Mouse (Mus musculus) MEL (cell line): ENCODE data around the gene Slc26a6. TPM values are rescaled to one million over a fixed set of nuclear protein-coding genes. Genes with fewer than 3 reads are reported as not detected.

Source experiments
- DNase-seq: peaks from one replicate; pipeline ENCODE4 v3.0.0; 2011; ENCODE audit warnings: low read depth, low spot score
- H3K27ac ChIP-seq: 2 replicates; pipeline ENCODE4 v1.5.1; 2012; ENCODE audit warnings: low read depth, mild to moderate bottlenecking, control low read depth, low read length, moderate library complexity; ENCODE audit not compliant: control insufficient read depth
- H3K27me3 ChIP-seq, 2 experiments: fragments of 150-350 bp in 1 of 2; sonication (generic) in 1 of 2; 2 replicates each; pipeline ENCODE4 v1.6.1; 2012; ENCODE audit warnings: low read length in 2 of 2, mild to moderate bottlenecking in 2 of 2, improper control_type of control experiment in 1 of 2, moderate library complexity in 1 of 2; ENCODE audit not compliant: insufficient read depth in 2 of 2, control insufficient read depth in 1 of 2
- H3K36me3 ChIP-seq, 2 experiments: 2 replicates each; pipeline ENCODE4 v1.6.1; 2012 to 2014; ENCODE audit warnings: low read length in 2 of 2, improper control_type of control experiment in 1 of 2, inconsistent platforms in 1 of 2, mild to moderate bottlenecking in 1 of 2; ENCODE audit not compliant: insufficient read depth in 2 of 2, control insufficient read depth in 1 of 2
- H3K4me1 ChIP-seq, 2 experiments: fragments of 150-350 bp in 1 of 2; sonication (generic) in 1 of 2; 2 replicates each; pipeline ENCODE4 v1.6.1; 2012; ENCODE audit warnings: low read length in 2 of 2, improper control_type of control experiment in 1 of 2, mild to moderate bottlenecking in 1 of 2; ENCODE audit not compliant: insufficient read depth in 2 of 2, control insufficient read depth in 1 of 2
- H3K4me3 ChIP-seq, 2 experiments: fragments of 150-350 bp in 1 of 2; sonication (generic) in 1 of 2; 2 replicates each; pipeline ENCODE4 v1.5.1; 2012; ENCODE audit warnings: low read depth in 2 of 2, low read length in 2 of 2, mild to moderate bottlenecking in 2 of 2, moderate library complexity in 2 of 2, control low read depth in 1 of 2, improper control_type of control experiment in 1 of 2; ENCODE audit not compliant: control insufficient read depth in 1 of 2, insufficient read depth in 1 of 2
- H3K79me2 ChIP-seq: 2 replicates; pipeline ENCODE4 v1.6.1; 2012; ENCODE audit warnings: mild to moderate bottlenecking, low read length, moderate library complexity; ENCODE audit not compliant: control insufficient read depth, poor library complexity, insufficient read depth
- H3K9ac ChIP-seq: 2 replicates; pipeline ENCODE4 v1.6.1; 2012; ENCODE audit warnings: low read depth, mild to moderate bottlenecking, control low read depth, low read length, moderate library complexity; ENCODE audit not compliant: control insufficient read depth, poor library complexity, severe bottlenecking
- H3K9me3 ChIP-seq: fragments of 150-350 bp; sonication (generic); replicated peaks from 2 replicates; pipeline ENCODE4 v1.6.1; 2012; ENCODE audit warnings: mild to moderate bottlenecking, low read length, improper control_type of control experiment, moderate library complexity; ENCODE audit not compliant: insufficient read depth
- CHD2 ChIP-seq: IDR thresholded peaks from 2 replicates; pipeline ENCODE4 v1.6.1; 2011; ENCODE audit warnings: low read length, improper control_type of control experiment
- CTCF ChIP-seq, 3 experiments: IDR thresholded peaks in 2 of 3; conservative IDR thresholded peaks in 1 of 3; 2 replicates each; pipeline ENCODE4 v1.5.1; 2011 to 2012; ENCODE audit warnings: low read length in 3 of 3, low read depth in 2 of 3, mild to moderate bottlenecking in 2 of 3, improper control_type of control experiment in 1 of 3, inconsistent platforms in 1 of 3, mixed read lengths in 1 of 3, moderate library complexity in 1 of 3; ENCODE audit not compliant: control insufficient read depth in 1 of 3, insufficient read depth in 1 of 3, poor library complexity in 1 of 3, severe bottlenecking in 1 of 3
- E2F4 ChIP-seq: IDR thresholded peaks from 2 replicates; pipeline ENCODE4 v1.6.1; 2011; ENCODE audit warnings: low read depth, low read length, improper control_type of control experiment, borderline replicate concordance
- ELF1 ChIP-seq: IDR thresholded peaks from 2 replicates; pipeline ENCODE4 v1.6.1; 2014; ENCODE audit warnings: low read depth, mild to moderate bottlenecking, inconsistent platforms, low read length, improper control_type of control experiment, moderate library complexity
- EP300 ChIP-seq, 2 experiments: IDR thresholded peaks; 2 replicates each; pipeline ENCODE4 v1.6.1; 2011; ENCODE audit warnings: improper control_type of control experiment in 2 of 2, low read length in 2 of 2, low read depth in 1 of 2, mild to moderate bottlenecking in 1 of 2
- ETS1 ChIP-seq: IDR thresholded peaks from 2 replicates; pipeline ENCODE4 v1.6.1; 2012; ENCODE audit warnings: low read depth, mild to moderate bottlenecking, inconsistent platforms, low read length, improper control_type of control experiment, moderate library complexity
- GABPA ChIP-seq: IDR thresholded peaks from 2 replicates; pipeline ENCODE4 v1.6.1; 2012; ENCODE audit warnings: low read depth, mild to moderate bottlenecking, inconsistent platforms, low read length, improper control_type of control experiment, moderate library complexity
- GATA1 ChIP-seq: IDR thresholded peaks from 2 replicates; pipeline ENCODE4 v1.6.1; 2011; ENCODE audit warnings: low read depth, low read length, improper control_type of control experiment
- KAT2A ChIP-seq: conservative IDR thresholded peaks from 2 replicates; pipeline ENCODE4 v1.6.1; 2012; ENCODE audit warnings: low read depth, low read length, improper control_type of control experiment, inconsistent platforms
- MAFK ChIP-seq: IDR thresholded peaks from 2 replicates; pipeline ENCODE4 v1.6.1; 2011; ENCODE audit warnings: low read depth, mild to moderate bottlenecking, low read length, improper control_type of control experiment, borderline replicate concordance
- MAX ChIP-seq: IDR thresholded peaks from 2 replicates; pipeline ENCODE4 v1.6.1; 2011; ENCODE audit warnings: low read length, improper control_type of control experiment
- MAZ ChIP-seq: IDR thresholded peaks from 2 replicates; pipeline ENCODE4 v1.6.1; 2012; ENCODE audit warnings: low read depth, mild to moderate bottlenecking, inconsistent platforms, low read length, improper control_type of control experiment
- MEF2A ChIP-seq: IDR thresholded peaks from 2 replicates; pipeline ENCODE4 v1.6.1; 2014; ENCODE audit warnings: low read depth, mild to moderate bottlenecking, inconsistent platforms, low read length, improper control_type of control experiment; ENCODE audit not compliant: poor library complexity, insufficient replicate concordance, severe bottlenecking; ENCODE audit errors: extremely low read depth
- MXI1 ChIP-seq: IDR thresholded peaks from 2 replicates; pipeline ENCODE4 v1.6.1; 2011; ENCODE audit warnings: mild to moderate bottlenecking, low read depth, low read length, improper control_type of control experiment
- MYB ChIP-seq: IDR thresholded peaks from 2 replicates; pipeline ENCODE4 v1.6.1; 2011; ENCODE audit warnings: mild to moderate bottlenecking, low read depth, low read length, improper control_type of control experiment
- NELFE ChIP-seq: IDR thresholded peaks from 2 replicates; pipeline ENCODE4 v1.6.1; 2011; ENCODE audit warnings: low read depth, low read length, improper control_type of control experiment
- POLR2A ChIP-seq, 2 experiments: IDR thresholded peaks; 2 replicates each; pipeline ENCODE4 v1.6.1; 2011 to 2012; ENCODE audit warnings: low read length in 2 of 2, mild to moderate bottlenecking in 2 of 2, control low read depth in 1 of 2, improper control_type of control experiment in 1 of 2, low read depth in 1 of 2, moderate library complexity in 1 of 2; ENCODE audit not compliant: control insufficient read depth in 1 of 2, insufficient read depth in 1 of 2, poor library complexity in 1 of 2
- POLR2AphosphoS2 ChIP-seq: IDR thresholded peaks from 2 replicates; pipeline ENCODE4 v1.6.1; 2011; ENCODE audit warnings: low read length, improper control_type of control experiment
- RAD21 ChIP-seq: IDR thresholded peaks from 2 replicates; pipeline ENCODE4 v1.6.1; 2011; ENCODE audit warnings: mild to moderate bottlenecking, low read depth, low read length, improper control_type of control experiment
- RCOR1 ChIP-seq: IDR thresholded peaks from 2 replicates; pipeline ENCODE4 v1.6.1; 2012; ENCODE audit warnings: low read depth, mild to moderate bottlenecking, inconsistent platforms, low read length, improper control_type of control experiment
- SIN3A ChIP-seq: IDR thresholded peaks from 2 replicates; pipeline ENCODE4 v1.6.1; 2012; ENCODE audit warnings: low read length, improper control_type of control experiment, inconsistent platforms
- SMC3 ChIP-seq: IDR thresholded peaks from 2 replicates; pipeline ENCODE4 v1.6.1; 2011; ENCODE audit warnings: low read depth, low read length, improper control_type of control experiment
- TCF12 ChIP-seq: IDR thresholded peaks from 2 replicates; pipeline ENCODE4 v1.6.1; 2014; ENCODE audit warnings: low read depth, mild to moderate bottlenecking, inconsistent platforms, low read length, improper control_type of control experiment, moderate library complexity
- UBTF ChIP-seq: IDR thresholded peaks from 2 replicates; pipeline ENCODE4 v1.6.1; 2012; ENCODE audit warnings: low read depth, mild to moderate bottlenecking, inconsistent platforms, low read length, improper control_type of control experiment, moderate library complexity, borderline replicate concordance; ENCODE audit not compliant: insufficient read depth
- USF2 ChIP-seq, 2 experiments: IDR thresholded peaks; 2 replicates each; pipeline ENCODE4 v1.6.1; 2011 to 2012; ENCODE audit warnings: improper control_type of control experiment in 2 of 2, low read length in 2 of 2, borderline replicate concordance in 1 of 2, inconsistent platforms in 1 of 2, low read depth in 1 of 2, mild to moderate bottlenecking in 1 of 2; ENCODE audit not compliant: insufficient read depth in 1 of 2
- ZC3H11A ChIP-seq: IDR thresholded peaks from 2 replicates; pipeline ENCODE4 v1.6.1; 2012; ENCODE audit warnings: low read depth, mild to moderate bottlenecking, inconsistent platforms, low read length, improper control_type of control experiment
- ZKSCAN1 ChIP-seq: IDR thresholded peaks from 2 replicates; pipeline ENCODE4 v1.6.1; 2012; ENCODE audit warnings: low read depth, mild to moderate bottlenecking, inconsistent platforms, low read length, improper control_type of control experiment, moderate library complexity
- ZMIZ1 ChIP-seq: IDR thresholded peaks from 2 replicates; pipeline ENCODE4 v1.6.1; 2012; ENCODE audit warnings: low read depth, mild to moderate bottlenecking, inconsistent platforms, low read length, improper control_type of control experiment, moderate library complexity
- ZNF384 ChIP-seq: IDR thresholded peaks from 2 replicates; pipeline ENCODE4 v1.6.1; 2012; ENCODE audit warnings: low read depth, mild to moderate bottlenecking, inconsistent platforms, low read length, improper control_type of control experiment
- polyA plus RNA-seq, 2 experiments: library from polyadenylated mRNA; stranded (reverse) in 1 of 2; unstranded in 1 of 2; fragments of >175 nt in 1 of 2; fragments of >200 nt in 1 of 2; gene quantifications; 2 replicates each; pipeline versions ENCODE4 v1.2.1 to v1.2.4; 2012; ENCODE audit warnings: low replicate concordance in 2 of 2, low read depth in 1 of 2; ENCODE audit not compliant: insufficient read length in 2 of 2, insufficient read depth in 1 of 2, missing spikeins in 1 of 2
- total RNA-seq: library from RNA; depleted of rRNA; stranded (reverse); fragments of 300-350 nt; gene quantifications from 2 replicates; pipeline ENCODE4 v1.2.3, GENCODE M21; 2012

Slc26a6 gene
- total and polyA plus RNA-seq, 3 experiments = 8.0 to 13.2 TPM; not detected in 1

- Histone ChIP-seq H3K9me3 (no peaks in the 10 kb centered on the region), H3K9ac (no peak overlapping the region), H3K4me3 (no peak overlapping the region), H3K4me1 (peaks cover 0 to 5% of the 10 kb centered on the region in 2 experiments; a peak in 3 of 4 replicates), H3K79me2 (no peaks in the 10 kb centered on the region), H3K27ac (no peak overlapping the region), H3K36me3 (peaks cover 0 to 4% of the 10 kb centered on the region in 2 experiments; a peak in 2 of 4 replicates), H3K27me3 (no peaks in the 10 kb centered on the region)
- TF ChIP-seq ZMIZ1 = no peak
- no peak for TF ChIP-seq RCOR1
- no peak for TF ChIP-seq ELF1
- no peak for TF ChIP-seq EP300 (IDR thresholded peaks at IDR 0.05; ENCODE audit: low read depth in 1 of 2, low read length in 2 of 2)
- no peak for TF ChIP-seq MYB
- no peak for TF ChIP-seq MAFK
- no peak for TF ChIP-seq RAD21
- no peak for DNase-seq
These were observed 4.7 kb upstream of the Slc26a6 start for GRCm38 (mm10) chr9:108848419-108848818.

GRCm38 (mm10) chr9:108853635-108854240, 655 bp downstream of the Slc26a6 start:
- Histone ChIP-seq H3K4me1 (peaks cover 0 to 8% of the 10 kb centered on the region in 2 experiments; a peak in 3 of 4 replicates), H3K79me2 (no peaks in the 10 kb centered on the region; the same call in 1 of the 2 replicates), H3K9ac (peak overlapping the region; percentile 66), H3K27ac (peak overlapping the region; percentile 33), H3K27me3 (no peaks in the 10 kb centered on the region), H3K9me3 (no peaks in the 10 kb centered on the region), H3K36me3 (peaks cover 0 to 6% of the 10 kb centered on the region in 2 experiments; a peak in 2 of 4 replicates), H3K4me3 (peak overlapping the region; percentile 66 to 89)
- DNase-seq = peak; percentile 98
- TF ChIP-seq KAT2A (no peak), MYB (no peak), SMC3 (no peak), GATA1 (no peak), MAX (no peak), POLR2AphosphoS2 (no peak), ETS1 (peak; percentile 24; the same call in 1 of the 2 replicates), POLR2A (IDR thresholded peaks at IDR 0.05; ENCODE audit: control insufficient read depth in 1 of 2, insufficient read depth in 1 of 2, low read depth in 1 of 2, low read length in 2 of 2, poor library complexity in 1 of 2) (peak in 1 of 2 experiments; percentile 56; a peak in 1 of 4 replicates), EP300 (IDR thresholded peaks at IDR 0.05; ENCODE audit: low read depth in 1 of 2, low read length in 2 of 2) (no peak), ZNF384 (no peak), UBTF (no peak), RAD21 (peak; percentile 25), ZMIZ1 (no peak), USF2 (IDR thresholded peaks at IDR 0.05; ENCODE audit: borderline replicate concordance in 1 of 2, insufficient read depth in 1 of 2, low read depth in 1 of 2, low read length in 2 of 2) (no peak), MXI1 (peak; percentile 82), ZKSCAN1 (no peak), SIN3A (peak; percentile 94), CTCF (IDR thresholded peaks at IDR 0.05 in 2 of 3, conservative IDR thresholded peaks at IDR 0.05 in 1 of 3; ENCODE audit: control insufficient read depth in 1 of 3, insufficient read depth in 1 of 3, low read depth in 2 of 3, low read length in 3 of 3, poor library complexity in 1 of 3, severe bottlenecking in 1 of 3) (peak; percentile 47 to 78 (median 73)), MAFK (no peak), MAZ (peak; percentile 80; the same call in 1 of the 2 replicates), CHD2 (no peak), E2F4 (no peak; the same call in 1 of the 2 replicates), GABPA (no peak), RCOR1 (no peak), ZC3H11A (no peak), ELF1 (peak; percentile 62), TCF12 (no peak; the same call in 1 of the 2 replicates), NELFE (no peak; the same call in 1 of the 2 replicates), MEF2A (no peak)
